Mouse (Mus musculus) stomach, embryonic 16.5 days (tissue): ENCODE results near the gene Tpk1. TPM values are rescaled to one million over a fixed set of nuclear protein-coding genes. Genes with fewer than 3 reads are reported as not detected.

Experiments
- ATAC-seq: fragments of 200-750 bp; cut with Nextera tagmentation; 2 replicates; pipeline ENCODE4 v1.8.0; 2017; ENCODE audit warnings: moderate number of reproducible peaks, moderate TSS enrichment; ENCODE audit not compliant: insufficient read depth, low FRiP score
- H3K27ac ChIP-seq: fragments of 300-500 bp; sonication (generic); 2 replicates; pipeline ENCODE4 v1.5.1; 2014; ENCODE audit warnings: low read length
- H3K27me3 ChIP-seq: fragments of 300-500 bp; sonication (generic); 2 replicates; pipeline ENCODE4 v1.6.1; 2014; ENCODE audit warnings: low read length, control low read depth, mixed read lengths; ENCODE audit not compliant: control insufficient read depth, insufficient read depth
- H3K36me3 ChIP-seq: fragments of 300-500 bp; sonication (generic); 2 replicates; pipeline ENCODE4 v1.6.1; 2014; ENCODE audit warnings: low read length; ENCODE audit not compliant: control insufficient read depth, insufficient read depth
- H3K4me1 ChIP-seq: fragments of 300-500 bp; sonication (generic); 2 replicates; pipeline ENCODE4 v1.6.1; 2014; ENCODE audit warnings: low read length, control low read depth, mixed read lengths; ENCODE audit not compliant: control insufficient read depth, insufficient read depth
- H3K4me2 ChIP-seq: fragments of 300-500 bp; sonication (generic); 2 replicates; pipeline ENCODE4 v1.6.1; 2014; ENCODE audit warnings: low read depth, low read length, mixed read lengths
- H3K4me3 ChIP-seq: fragments of 300-500 bp; sonication (generic); replicated peaks from 2 replicates; pipeline ENCODE4 v1.5.1; 2014; ENCODE audit warnings: mild to moderate bottlenecking, low read length
- H3K9ac ChIP-seq: fragments of 300-500 bp; sonication (generic); 2 replicates; pipeline ENCODE4 v1.6.1; 2014; ENCODE audit warnings: low read length
- H3K9me3 ChIP-seq: fragments of 300-500 bp; sonication (generic); replicated peaks from 2 replicates; pipeline ENCODE4 v1.6.1; 2016; ENCODE audit warnings: low read length, control low read depth; ENCODE audit not compliant: control insufficient read depth
- WGBS: fragments of 180-500 bp; shearing (Covaris S2); extraction: QIAGEN DNeasy Blood & Tissue Kit; methylation state at CpG from one replicate; pipeline ENCODE4 v1.1.7; 2014; 5-methylcytosine and 5-hydroxymethylcytosine counted together
- polyA plus RNA-seq: library from polyadenylated mRNA; unstranded; fragments of >200 nt; fragmentation: Nextera tagmentation; extraction: Ambion mirVana; gene quantifications from 2 replicates; pipeline ENCODE4 v1.2.1, GENCODE M21; 2015

Gene Tpk1
- polyA plus RNA-seq, 1 experiment from 2014 or later, result 17.4 TPM

DNA sequence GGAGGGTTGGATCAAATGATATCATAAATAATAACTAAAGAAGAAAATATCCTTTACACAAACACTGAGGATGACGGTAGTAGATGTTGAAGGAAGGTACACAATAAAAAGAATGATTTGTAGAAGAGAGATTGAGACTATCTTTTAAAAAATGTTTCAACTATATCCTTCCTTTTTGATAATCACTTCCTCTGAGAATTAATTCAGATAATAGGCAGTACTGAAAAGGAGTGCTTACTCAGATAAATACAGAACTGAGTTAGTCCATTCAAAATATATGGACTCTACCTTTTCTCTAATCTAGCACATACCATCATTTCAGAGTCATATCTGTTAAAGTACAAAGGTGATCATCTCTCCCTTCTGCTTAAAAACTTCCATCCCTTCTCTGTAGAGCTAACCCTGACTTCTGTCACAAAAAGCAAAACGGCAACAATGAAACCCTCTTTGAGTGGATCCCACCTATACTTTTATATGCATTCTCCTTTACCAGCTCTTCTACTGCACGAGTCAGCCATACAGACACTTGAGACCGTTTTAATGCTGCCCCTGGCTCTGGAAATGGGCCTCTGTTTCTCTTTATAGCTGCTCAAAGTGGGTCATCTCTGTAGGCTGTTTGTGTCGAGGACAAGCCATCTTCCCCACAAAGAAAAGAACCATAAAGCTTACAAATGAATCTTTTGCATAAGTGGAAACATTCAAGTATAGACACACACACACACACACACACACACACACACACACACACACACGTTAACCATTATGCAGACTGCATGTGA, 263.7 kb downstream of the Tpk1 start:
- Histone ChIP-seq H3K27ac (no peak overlapping the region), H3K9me3 (no peaks in the 10 kb centered on the region), H3K4me1 (no peaks in the 10 kb centered on the region), H3K36me3 (no peaks in the 10 kb centered on the region), H3K4me3 (no peak overlapping the region), H3K9ac (no peak overlapping the region), H3K27me3 (no peaks in the 10 kb centered on the region), H3K4me2 (no peak overlapping the region)
- 79% methylated on average over 6 of the region's 6 CpGs for WGBS
- no peak for ATAC-seq

DNA sequence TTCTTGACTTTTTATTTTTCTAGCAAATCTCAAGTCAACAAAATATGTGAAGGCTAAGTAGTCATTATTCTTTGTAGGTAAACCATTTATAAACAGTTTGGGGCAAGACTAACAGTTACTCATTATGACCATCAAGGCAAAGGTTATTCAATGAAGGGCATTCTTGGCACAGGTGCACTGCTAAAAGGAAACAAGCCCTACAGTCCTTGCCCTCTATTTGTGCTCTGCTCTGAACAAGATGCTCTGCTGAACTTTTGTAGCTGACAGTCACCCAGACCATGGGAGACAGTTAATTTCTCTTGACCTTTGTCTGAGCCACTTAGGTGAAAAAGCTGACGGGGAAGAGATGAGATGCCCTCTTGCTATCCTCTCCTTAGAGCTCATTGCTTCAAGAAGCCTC, 269.7 kb downstream of the Tpk1 start:
- Histone ChIP-seq H3K4me3 (no peak overlapping the region), H3K36me3 (no peaks in the 10 kb centered on the region), H3K9me3 (no peaks in the 10 kb centered on the region), H3K9ac (no peak overlapping the region), H3K4me1 (no peaks in the 10 kb centered on the region), H3K4me2 (no peak overlapping the region), H3K27me3 (no peaks in the 10 kb centered on the region), H3K27ac (no peak overlapping the region)
- 73% methylated on average over 1 of the region's 1 CpGs for WGBS
- no peak for ATAC-seq

DNA sequence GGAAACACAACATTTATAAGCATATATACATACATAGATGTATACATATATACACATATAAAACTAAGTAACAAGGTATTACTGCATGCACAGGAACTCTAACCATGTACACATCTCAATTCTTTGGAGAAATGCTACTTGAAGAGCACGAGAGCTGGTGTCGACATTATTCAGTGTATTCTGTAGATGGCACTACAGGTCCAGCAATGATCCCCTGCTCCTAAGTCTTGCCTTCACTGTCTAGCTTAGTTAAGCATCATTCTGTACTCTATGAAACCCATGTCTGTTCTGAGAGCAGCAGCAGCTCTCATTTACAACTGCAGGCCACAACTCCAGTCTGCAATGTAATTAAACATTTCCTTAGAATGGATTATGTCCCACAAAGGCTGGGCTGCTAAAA, 270.5 kb downstream of the Tpk1 start:
- no peaks in the 10 kb centered on the region for H3K36me3 ChIP-seq
- no peak overlapping the region for H3K9ac ChIP-seq
- no peak overlapping the region for H3K4me3 ChIP-seq
- H3K4me2 ChIP-seq, result no peak overlapping the region
- 72% methylated on average over 2 of the region's 2 CpGs for WGBS
- ATAC-seq, result 0 out of 2 replicates have a peak, but pooled peaks have one; percentile 29
- H3K27me3 ChIP-seq, result no peaks in the 10 kb centered on the region
- no peak overlapping the region for H3K27ac ChIP-seq
- no peaks in the 10 kb centered on the region for H3K4me1 ChIP-seq
- no peaks in the 10 kb centered on the region for H3K9me3 ChIP-seq

DNA sequence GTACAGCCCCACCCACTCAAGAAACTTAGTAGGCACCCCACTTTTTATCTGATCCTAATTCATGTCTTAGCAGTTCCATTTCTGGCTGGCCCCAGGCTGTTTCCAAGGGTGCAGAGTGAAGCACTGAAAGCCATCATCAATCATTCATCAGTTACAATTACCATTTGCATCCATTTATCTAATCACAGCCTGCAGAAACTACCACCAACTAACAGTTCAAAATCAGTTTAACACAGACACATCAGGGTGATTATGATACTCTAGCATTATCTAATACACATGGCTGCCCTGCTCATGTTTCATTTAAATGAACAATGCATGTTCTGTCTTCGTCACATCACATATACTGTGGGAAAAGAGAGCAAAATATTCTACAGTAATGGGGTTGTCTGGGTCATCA, 274.7 kb downstream of the Tpk1 start:
- WGBS, result 66% methylated on average over 1 of the region's 1 CpGs
- no peaks in the 10 kb centered on the region for H3K4me1 ChIP-seq
- no peaks in the 10 kb centered on the region for H3K36me3 ChIP-seq
- no peak overlapping the region for H3K27ac ChIP-seq
- no peak overlapping the region for H3K9ac ChIP-seq
- ATAC-seq, result no peak
- no peak overlapping the region for H3K4me3 ChIP-seq
- H3K27me3 ChIP-seq, result no peaks in the 10 kb centered on the region
- H3K4me2 ChIP-seq, result no peak overlapping the region
- H3K9me3 ChIP-seq, result no peaks in the 10 kb centered on the region

DNA sequence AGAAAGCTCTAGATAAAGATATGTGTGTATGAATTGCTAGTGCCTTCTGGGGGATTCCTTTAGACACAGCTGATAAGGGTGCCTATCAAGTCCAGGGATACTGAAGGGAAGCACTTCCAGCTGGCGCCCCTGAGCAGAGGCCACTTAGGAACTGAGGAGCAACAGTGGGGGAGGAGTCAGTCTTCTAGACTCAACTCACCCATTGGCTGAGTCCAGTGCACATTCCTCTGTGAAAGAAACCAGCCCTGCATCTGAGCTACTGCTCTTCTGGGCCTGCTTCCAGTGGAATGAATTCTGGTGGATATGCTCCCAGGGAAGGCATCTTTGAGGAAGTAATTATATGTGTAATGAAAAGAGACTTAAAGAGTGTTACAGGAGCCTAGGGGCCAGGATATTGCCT, 278.8 kb downstream of the Tpk1 start:
- ATAC-seq, result peak; percentile 87
- H3K9me3 ChIP-seq, result no peaks in the 10 kb centered on the region
- H3K4me3 ChIP-seq, result no peak overlapping the region
- no peaks in the 10 kb centered on the region for H3K27me3 ChIP-seq
- H3K9ac ChIP-seq, result no peak overlapping the region
- no peak overlapping the region for H3K27ac ChIP-seq
- no peaks in the 10 kb centered on the region for H3K4me1 ChIP-seq
- H3K4me2 ChIP-seq, result no peak overlapping the region
- no peaks in the 10 kb centered on the region for H3K36me3 ChIP-seq
- 37% methylated on average over 1 of the region's 1 CpGs for WGBS

DNA sequence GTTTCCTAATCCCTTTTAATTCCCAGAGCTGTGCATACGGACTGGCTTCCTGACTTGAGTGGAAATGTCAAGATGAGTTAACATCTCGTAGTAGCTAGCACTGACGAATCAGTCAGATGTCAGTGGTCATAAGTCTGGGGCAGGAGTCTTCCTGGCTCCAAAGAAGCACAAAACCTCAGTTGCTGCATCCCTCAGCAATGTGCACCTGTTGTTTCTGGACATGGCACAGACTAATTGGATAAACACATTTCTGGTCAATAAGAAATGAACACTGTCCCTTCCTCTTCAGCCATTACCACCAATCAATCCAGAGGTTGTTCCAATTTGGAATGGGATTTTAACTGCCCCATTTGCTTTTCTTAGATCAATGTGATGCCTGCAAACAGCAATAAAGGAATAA, 281.2 kb downstream of the Tpk1 start:
- no peak overlapping the region for H3K4me2 ChIP-seq
- 45% methylated on average over 3 of the region's 3 CpGs for WGBS
- H3K36me3 ChIP-seq, result no peaks in the 10 kb centered on the region
- no peak overlapping the region for H3K9ac ChIP-seq
- no peak overlapping the region for H3K27ac ChIP-seq
- ATAC-seq, result no peak
- no peaks in the 10 kb centered on the region for H3K9me3 ChIP-seq
- no peaks in the 10 kb centered on the region for H3K27me3 ChIP-seq
- no peaks in the 10 kb centered on the region for H3K4me1 ChIP-seq
- no peak overlapping the region for H3K4me3 ChIP-seq

DNA sequence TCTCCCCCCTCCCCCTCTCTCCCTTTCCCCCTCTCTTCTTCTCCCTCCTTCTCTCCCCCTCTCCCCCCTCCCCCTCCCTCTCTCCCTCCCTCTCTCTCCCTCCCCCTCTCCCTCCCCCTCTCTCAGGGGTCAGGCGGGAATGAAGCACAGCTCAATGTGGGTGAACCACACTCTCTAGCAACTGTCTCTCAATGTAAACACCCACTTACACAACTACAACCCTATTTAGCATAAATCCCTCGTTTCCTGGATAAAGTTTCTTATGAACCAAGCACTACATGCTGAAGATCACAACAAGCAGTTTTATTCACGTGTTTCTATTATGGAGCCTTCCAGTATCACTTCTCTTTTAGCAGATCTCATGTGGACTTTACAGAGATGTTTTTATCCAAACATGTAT, 281.8 kb downstream of the Tpk1 start:
- Histone ChIP-seq H3K4me1 (no peaks in the 10 kb centered on the region), H3K36me3 (no peaks in the 10 kb centered on the region), H3K27me3 (no peaks in the 10 kb centered on the region), H3K4me3 (no peak overlapping the region), H3K27ac (no peak overlapping the region), H3K9me3 (no peaks in the 10 kb centered on the region), H3K9ac (no peak overlapping the region), H3K4me2 (no peak overlapping the region)
- ATAC-seq, result no peak
- 47% methylated on average over 3 of the region's 3 CpGs for WGBS

DNA sequence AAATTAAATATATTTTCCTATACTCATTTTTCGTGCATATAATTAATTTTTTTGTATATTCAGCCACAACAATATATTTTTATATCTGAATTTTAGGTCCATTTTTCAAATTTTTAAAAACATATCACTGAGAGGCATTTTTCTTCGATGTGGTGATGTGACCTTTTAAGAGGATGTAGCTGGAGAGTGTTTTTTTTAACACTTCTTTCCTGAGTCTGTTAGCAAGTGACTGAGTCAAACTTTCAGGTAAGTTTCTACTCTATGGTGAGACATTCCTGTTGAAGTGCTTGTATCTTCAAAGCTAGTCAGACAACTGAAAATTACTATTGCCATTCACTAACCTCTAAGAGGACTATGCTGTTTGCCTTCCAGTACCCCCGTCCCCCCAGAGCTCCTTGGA, 283.3 kb downstream of the Tpk1 start:
- 84% methylated on average over 3 of the region's 3 CpGs for WGBS
- Histone ChIP-seq H3K4me3 (no peak overlapping the region), H3K4me1 (no peaks in the 10 kb centered on the region), H3K36me3 (no peaks in the 10 kb centered on the region), H3K27ac (no peak overlapping the region), H3K9ac (no peak overlapping the region), H3K4me2 (no peak overlapping the region), H3K27me3 (no peaks in the 10 kb centered on the region), H3K9me3 (no peaks in the 10 kb centered on the region)
- ATAC-seq, result no peak

DNA sequence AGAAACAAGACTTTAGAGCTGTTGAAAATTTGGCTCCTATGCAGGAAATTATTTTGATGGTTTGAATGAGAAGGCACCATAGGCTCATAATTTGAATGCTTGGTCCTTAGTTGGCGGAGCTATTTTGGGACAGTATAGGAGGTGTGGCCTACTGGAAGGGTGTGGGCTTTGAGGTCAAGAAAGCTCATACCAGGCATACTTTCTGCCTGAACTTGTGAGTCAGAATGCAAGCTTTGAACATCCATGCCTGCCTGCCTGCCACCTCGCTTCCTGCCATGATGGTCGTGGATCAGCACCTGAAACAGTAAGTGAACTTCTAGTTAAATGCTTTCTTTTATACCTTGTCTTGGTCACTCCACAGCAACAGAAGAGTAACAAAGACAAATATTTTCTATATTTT, 283.8 kb downstream of the Tpk1 start:
- ATAC-seq, result no peak
- Histone ChIP-seq H3K27ac (no peak overlapping the region), H3K36me3 (no peaks in the 10 kb centered on the region), H3K4me1 (no peaks in the 10 kb centered on the region), H3K9me3 (no peaks in the 10 kb centered on the region), H3K4me3 (no peak overlapping the region), H3K9ac (no peak overlapping the region), H3K27me3 (no peaks in the 10 kb centered on the region), H3K4me2 (no peak overlapping the region)
- 71% methylated on average over 3 of the region's 3 CpGs for WGBS
